Mouse (Mus musculus) thymus, adult 2 months (tissue): ENCODE measurements around the gene Nt5c3.
"Not testable (repeated sequence)": the region's sequence is repeated elsewhere in the genome, so short reads cannot be mapped to it uniquely, and the experiment has no call there.

Experiments used
- CTCF ChIP-seq: fragments of 200-500 bp; IDR thresholded peaks from 2 replicates; pipeline ENCODE4 v1.5.1; 2012; ENCODE audit warnings: mild to moderate bottlenecking, control low read depth, low read length, moderate library complexity, borderline replicate concordance; ENCODE audit not compliant: control insufficient read depth, poor library complexity, insufficient read depth; ENCODE audit errors: extremely low read depth
- POLR2A ChIP-seq: fragments of 200-500 bp; IDR thresholded peaks from 2 replicates; pipeline ENCODE4 v1.6.1; 2012; ENCODE audit warnings: mild to moderate bottlenecking, low read length, control low read depth, moderate library complexity; ENCODE audit not compliant: control insufficient read depth, poor library complexity, insufficient read depth; ENCODE audit errors: extremely low read depth

DNA sequence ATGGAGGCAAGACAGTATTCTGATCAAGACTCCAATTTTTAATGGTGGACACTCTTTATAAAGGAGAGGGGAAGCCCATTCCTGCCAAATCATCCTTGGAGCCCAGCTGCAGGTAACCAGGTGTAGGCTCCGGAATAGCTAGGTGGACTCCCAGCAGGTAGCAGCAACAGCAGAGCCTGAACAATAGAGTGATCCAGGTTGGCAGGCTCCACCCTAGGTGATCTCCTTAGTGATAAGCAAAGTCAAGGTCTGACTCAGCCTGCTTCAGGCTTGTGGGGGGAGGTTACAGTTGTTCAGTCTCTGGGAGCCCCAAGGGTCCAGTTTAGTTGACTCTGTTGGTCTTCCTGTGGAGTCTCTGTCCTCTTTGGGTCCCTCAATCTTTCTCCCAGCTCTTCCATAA, 56.8 kb downstream of the Nt5c3 start:
- not testable (repeated sequence) for TF ChIP-seq CTCF, POLR2A
